Mouse (Mus musculus): ENCODE measurements around the gene Colgalt1.

The Colgalt1 gene

GRCm38 (mm10) chr8:71591471-71592373 is 19.1 kb upstream of the Colgalt1 start, which contains the start of gene Pgls:
Pgls (plus strand) TSS chr8:71592176.
- DNase-seq, result peak; percentile 96

GRCm38 (mm10) chr8:71592374-71593170 is 18.2 kb upstream of the Colgalt1 start:
- peak; percentile 92 for DNase-seq

- DNase-seq, result no peak
Measured at GRCm38 (mm10) chr8:71593556-71594323, 17.1 kb upstream of the Colgalt1 start.

- no peak for DNase-seq
Measured at GRCm38 (mm10) chr8:71594324-71594722, 16.5 kb upstream of the Colgalt1 start.

GRCm38 (mm10) chr8:71595862-71596261 is 14.9 kb upstream of the Colgalt1 start:
- DNase-seq, result peak; percentile 92

- no peak for DNase-seq
Measured at GRCm38 (mm10) chr8:71596384-71596783, 14.4 kb upstream of the Colgalt1 start.

- no peak for DNase-seq
Measured at GRCm38 (mm10) chr8:71596798-71597197, 14.0 kb upstream of the Colgalt1 start.

GRCm38 (mm10) chr8:71597451-71597850 is 13.3 kb upstream of the Colgalt1 start, which contains the start of gene Fam129c:
Fam129c (plus strand) TSS chr8:71597648.
- DNase-seq, result no peak

GRCm38 (mm10) chr8:71598375-71598774 is 12.4 kb upstream of the Colgalt1 start:
- DNase-seq, result no peak

- DNase-seq, result no peak
Measured at GRCm38 (mm10) chr8:71598841-71599240, 12.0 kb upstream of the Colgalt1 start.

- DNase-seq, result no peak
Measured at GRCm38 (mm10) chr8:71601939-71602665, 8.7 kb upstream of the Colgalt1 start.

GRCm38 (mm10) chr8:71602666-71603334 is 8.0 kb upstream of the Colgalt1 start:
- DNase-seq, result no peak

- DNase-seq, result no peak
Measured at GRCm38 (mm10) chr8:71604021-71604420, 6.8 kb upstream of the Colgalt1 start.

- DNase-seq, result no peak
Measured at GRCm38 (mm10) chr8:71612141-71612540, 1.3 kb downstream of the Colgalt1 start.

- DNase-seq, result no peak
Measured at GRCm38 (mm10) chr8:71613418-71613817, 2.6 kb downstream of the Colgalt1 start.

- no peak for DNase-seq
Measured at GRCm38 (mm10) chr8:71619786-71620185, 9.0 kb downstream of the Colgalt1 start.

- DNase-seq, result no peak
Measured at GRCm38 (mm10) chr8:71625088-71625487, 14.3 kb downstream of the Colgalt1 start.

- DNase-seq, result no peak
Measured at GRCm38 (mm10) chr8:71626753-71627152, 16.0 kb downstream of the Colgalt1 start.

- no peak for DNase-seq
Measured at GRCm38 (mm10) chr8:71627265-71628099, 16.7 kb downstream of the Colgalt1 start.

- DNase-seq, result no peak
Measured at GRCm38 (mm10) chr8:71628396-71629095, 17.7 kb downstream of the Colgalt1 start.
